Mouse (Mus musculus): ENCODE data around the gene Ndel1. TPM values are rescaled to one million over a fixed set of nuclear protein-coding genes. Genes with fewer than 3 reads are reported as not detected.
A peak's percentile ranks its signal among the peaks of the same experiment; 100 is the strongest.

Gene Ndel1
- polyA plus RNA-seq (2015; fragmentation: Nextera tagmentation; extraction: Ambion mirVana) = 75.4 and 79.4 TPM in 2 replicates

- no peaks in the 10 kb centered on the region for H3K27me3 ChIP-seq (ENCODE audit: control insufficient read depth, insufficient read depth, low read length)
- 37% methylated on average over 6 of the region's 6 CpGs for WGBS
- no peaks in the 10 kb centered on the region for H3K9me3 ChIP-seq (replicated peaks; ENCODE audit: control insufficient read depth, low read length)
- no peak within 1 kb of the TSS for H3K4me3 ChIP-seq (ENCODE audit: low read length)
- H3K27ac ChIP-seq (ENCODE audit: low read length) = no peak within 1 kb of the TSS
- peaks cover 3% of the 10 kb centered on the region; the same call in 1 of the 2 replicates for H3K4me1 ChIP-seq (ENCODE audit: control insufficient read depth, insufficient read depth, low read length)
- no peaks in the 10 kb centered on the region for H3K36me3 ChIP-seq (ENCODE audit: control insufficient read depth, insufficient read depth)
- H3K4me2 ChIP-seq (ENCODE audit: low read depth, low read length) = no peak within 1 kb of the TSS
- ATAC-seq (replicated peaks; ENCODE audit: extremely low read depth, insufficient read depth, low FRiP score) = peak; percentile 45
- peak within 1 kb of the TSS; percentile 21; the same call in 1 of the 2 replicates for H3K9ac ChIP-seq (ENCODE audit: low read length)
Measured at GRCm38 (mm10) chr11:68871748-68872147, at the start of gene Ndel1. Gene Ndel1, minus strand, starts transcription at chr11:68871858.

GRCm38 (mm10) chr11:68914566-68914965, 42.9 kb upstream of the Ndel1 start:
- Histone ChIP-seq H3K9me3 (replicated peaks; ENCODE audit: control insufficient read depth, low read length) (no peaks in the 10 kb centered on the region), H3K27ac (ENCODE audit: low read length) (no peak overlapping the region), H3K36me3 (ENCODE audit: control insufficient read depth, insufficient read depth) (no peaks in the 10 kb centered on the region), H3K27me3 (ENCODE audit: control insufficient read depth, insufficient read depth, low read length) (no peaks in the 10 kb centered on the region), H3K4me3 (ENCODE audit: low read length) (no peak overlapping the region), H3K4me2 (ENCODE audit: low read depth, low read length) (no peak overlapping the region), H3K9ac (ENCODE audit: low read length) (no peak overlapping the region), H3K4me1 (ENCODE audit: control insufficient read depth, insufficient read depth, low read length) (no peaks in the 10 kb centered on the region)
- ATAC-seq (replicated peaks; ENCODE audit: extremely low read depth, insufficient read depth, low FRiP score) = no peak
- WGBS = 87% methylated on average over 4 of the region's 4 CpGs

GRCm38 (mm10) chr11:68911531-68912177, 40.0 kb upstream of the Ndel1 start:
- Histone ChIP-seq H3K4me1 (ENCODE audit: control insufficient read depth, insufficient read depth, low read length) (peaks cover 9% of the 10 kb centered on the region), H3K4me2 (ENCODE audit: low read depth, low read length) (peak overlapping the region; percentile 23), H3K36me3 (ENCODE audit: control insufficient read depth, insufficient read depth) (no peaks in the 10 kb centered on the region), H3K9ac (ENCODE audit: low read length) (no peak overlapping the region), H3K27me3 (ENCODE audit: control insufficient read depth, insufficient read depth, low read length) (no peaks in the 10 kb centered on the region), H3K4me3 (ENCODE audit: low read length) (no peak overlapping the region), H3K9me3 (replicated peaks; ENCODE audit: control insufficient read depth, low read length) (no peaks in the 10 kb centered on the region), H3K27ac (ENCODE audit: low read length) (peak overlapping the region; percentile 69)
- ATAC-seq (replicated peaks; ENCODE audit: extremely low read depth, insufficient read depth, low FRiP score) = 0 out of 2 replicates have a peak, but pooled peaks have one; percentile 41
- WGBS = 46% methylated on average over 14 of the region's 14 CpGs

GRCm38 (mm10) chr11:68908846-68909503, 37.3 kb upstream of the Ndel1 start:
- peak overlapping the region; percentile 76 for H3K27ac ChIP-seq (ENCODE audit: low read length)
- H3K9ac ChIP-seq (ENCODE audit: low read length) = peak overlapping the region; percentile 51
- 28% methylated on average over 7 of the region's 7 CpGs for WGBS

GRCm38 (mm10) chr11:68907251-68907650, 35.6 kb upstream of the Ndel1 start:
- no peak overlapping the region for H3K27ac ChIP-seq (ENCODE audit: low read length)
- 74% methylated on average over 3 of the region's 3 CpGs for WGBS
- H3K9ac ChIP-seq (ENCODE audit: low read length) = no peak overlapping the region
- H3K27me3 ChIP-seq (ENCODE audit: control insufficient read depth, insufficient read depth, low read length) = no peaks in the 10 kb centered on the region
- ATAC-seq (replicated peaks; ENCODE audit: extremely low read depth, insufficient read depth, low FRiP score) = no peak
- H3K4me2 ChIP-seq (ENCODE audit: low read depth, low read length) = no peak overlapping the region
- H3K4me3 ChIP-seq (ENCODE audit: low read length) = no peak overlapping the region
- H3K9me3 ChIP-seq (replicated peaks; ENCODE audit: control insufficient read depth, low read length) = no peaks in the 10 kb centered on the region
- H3K36me3 ChIP-seq (ENCODE audit: control insufficient read depth, insufficient read depth) = peaks cover 34% of the 10 kb centered on the region
- H3K4me1 ChIP-seq (ENCODE audit: control insufficient read depth, insufficient read depth, low read length) = peaks cover 16% of the 10 kb centered on the region

More at GRCm38 (mm10) chr11:68908846-68909503, 37.3 kb upstream of the Ndel1 start:
- Histone ChIP-seq H3K9me3 (replicated peaks; ENCODE audit: control insufficient read depth, low read length) (no peaks in the 10 kb centered on the region), H3K4me1 (ENCODE audit: control insufficient read depth, insufficient read depth, low read length) (peaks cover 9% of the 10 kb centered on the region), H3K4me3 (ENCODE audit: low read length) (no peak overlapping the region), H3K4me2 (ENCODE audit: low read depth, low read length) (no peak overlapping the region; the same call in 1 of the 2 replicates), H3K27me3 (ENCODE audit: control insufficient read depth, insufficient read depth, low read length) (no peaks in the 10 kb centered on the region), H3K36me3 (ENCODE audit: control insufficient read depth, insufficient read depth) (peaks cover 22% of the 10 kb centered on the region)
- peak; percentile 50 for ATAC-seq (replicated peaks; ENCODE audit: extremely low read depth, insufficient read depth, low FRiP score)

GRCm38 (mm10) chr11:68906461-68906790, 34.8 kb upstream of the Ndel1 start:
- 56% methylated on average over 4 of the region's 4 CpGs for WGBS
- H3K27me3 ChIP-seq (ENCODE audit: control insufficient read depth, insufficient read depth, low read length) = no peaks in the 10 kb centered on the region
- no peak overlapping the region for H3K4me3 ChIP-seq (ENCODE audit: low read length)
- 0 out of 2 replicates have a peak overlapping the region, but pooled peaks have one; percentile 19 for H3K27ac ChIP-seq (ENCODE audit: low read length)
- no peak overlapping the region for H3K9ac ChIP-seq (ENCODE audit: low read length)
- H3K4me1 ChIP-seq (ENCODE audit: control insufficient read depth, insufficient read depth, low read length) = peaks cover 16% of the 10 kb centered on the region
- no peak for ATAC-seq (replicated peaks; ENCODE audit: extremely low read depth, insufficient read depth, low FRiP score)
- no peaks in the 10 kb centered on the region for H3K9me3 ChIP-seq (replicated peaks; ENCODE audit: control insufficient read depth, low read length)
- H3K36me3 ChIP-seq (ENCODE audit: control insufficient read depth, insufficient read depth) = peaks cover 34% of the 10 kb centered on the region
- H3K4me2 ChIP-seq (ENCODE audit: low read depth, low read length) = no peak overlapping the region

- H3K27ac ChIP-seq (ENCODE audit: low read length) = no peak overlapping the region
Measured at GRCm38 (mm10) chr11:68905665-68906460, 34.2 kb upstream of the Ndel1 start.

GRCm38 (mm10) chr11:68905138-68905531, 33.5 kb upstream of the Ndel1 start:
- Histone ChIP-seq H3K4me3 (ENCODE audit: low read length) (no peak overlapping the region), H3K9ac (ENCODE audit: low read length) (no peak overlapping the region), H3K9me3 (replicated peaks; ENCODE audit: control insufficient read depth, low read length) (no peaks in the 10 kb centered on the region), H3K4me1 (ENCODE audit: control insufficient read depth, insufficient read depth, low read length) (peaks cover 19% of the 10 kb centered on the region), H3K27me3 (ENCODE audit: control insufficient read depth, insufficient read depth, low read length) (peaks cover under 1% of the 10 kb centered on the region; the same call in 1 of the 2 replicates), H3K4me2 (ENCODE audit: low read depth, low read length) (no peak overlapping the region), H3K36me3 (ENCODE audit: control insufficient read depth, insufficient read depth) (peaks cover 34% of the 10 kb centered on the region), H3K27ac (ENCODE audit: low read length) (no peak overlapping the region)
- WGBS = 83% methylated on average over 3 of the region's 3 CpGs
- ATAC-seq (replicated peaks; ENCODE audit: extremely low read depth, insufficient read depth, low FRiP score) = no peak

More at GRCm38 (mm10) chr11:68905665-68906460, 34.2 kb upstream of the Ndel1 start:
- Histone ChIP-seq H3K4me1 (ENCODE audit: control insufficient read depth, insufficient read depth, low read length) (peaks cover 17% of the 10 kb centered on the region), H3K4me2 (ENCODE audit: low read depth, low read length) (no peak overlapping the region), H3K4me3 (ENCODE audit: low read length) (no peak overlapping the region), H3K9me3 (replicated peaks; ENCODE audit: control insufficient read depth, low read length) (no peaks in the 10 kb centered on the region), H3K27me3 (ENCODE audit: control insufficient read depth, insufficient read depth, low read length) (no peaks in the 10 kb centered on the region), H3K36me3 (ENCODE audit: control insufficient read depth, insufficient read depth) (peaks cover 34% of the 10 kb centered on the region), H3K9ac (ENCODE audit: low read length) (no peak overlapping the region)
- no peak for ATAC-seq (replicated peaks; ENCODE audit: extremely low read depth, insufficient read depth, low FRiP score)
- WGBS = 87% methylated on average over 9 of the region's 9 CpGs

All from heart, embryonic 16.5 days (tissue).